Mouse (Mus musculus): ENCODE results near the gene Mrps27. TPM values are rescaled to one million over a fixed set of nuclear protein-coding genes. Genes with fewer than 3 reads are reported as not detected.

Gene Mrps27
- total RNA-seq, 2 experiments from 2014 or later: 25.2 to 26.0 TPM

DNA sequence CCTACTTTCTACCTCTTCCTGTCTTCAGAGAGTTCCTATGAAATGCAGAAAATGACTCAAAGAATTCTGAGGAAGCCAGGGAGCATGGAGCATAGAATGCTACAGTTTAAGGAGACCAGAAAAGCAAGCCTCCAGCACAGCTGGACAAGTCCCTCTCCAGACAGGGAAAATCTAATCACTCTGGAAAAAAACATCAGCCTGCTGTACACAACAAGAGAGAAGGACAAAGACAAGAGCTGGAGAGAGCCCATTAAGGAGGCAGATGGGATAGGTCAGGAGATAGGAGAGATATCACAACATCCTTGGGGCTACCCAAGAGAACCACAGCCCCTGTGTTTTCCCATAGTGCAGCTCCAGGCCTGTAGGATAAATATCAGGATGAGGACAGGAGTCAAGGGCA, 92.5 kb downstream of the Mrps27 start:
- DNase-seq (ENCODE audit: low spot score): no peak

DNA sequence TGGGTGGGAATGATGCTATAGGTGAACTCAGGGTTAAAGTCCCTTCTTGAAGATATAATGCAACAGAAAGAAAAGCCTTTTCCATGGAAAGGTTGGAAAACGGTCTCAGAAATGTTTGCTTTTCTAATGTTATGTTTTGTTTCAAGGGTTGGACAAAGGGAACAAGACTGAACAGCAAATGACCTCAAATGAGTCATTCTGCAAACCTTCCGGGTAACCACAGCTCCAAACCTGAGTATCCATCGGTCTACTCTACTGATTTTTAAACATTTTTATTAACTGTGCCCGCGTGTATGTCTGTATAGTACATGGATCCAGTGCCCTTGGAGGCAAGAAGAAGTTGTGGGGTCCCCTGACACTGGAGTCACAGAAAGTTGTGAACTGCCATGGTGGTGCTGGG, 94.8 kb downstream of the Mrps27 start:
- DNase-seq (ENCODE audit: low spot score): no peak

DNA sequence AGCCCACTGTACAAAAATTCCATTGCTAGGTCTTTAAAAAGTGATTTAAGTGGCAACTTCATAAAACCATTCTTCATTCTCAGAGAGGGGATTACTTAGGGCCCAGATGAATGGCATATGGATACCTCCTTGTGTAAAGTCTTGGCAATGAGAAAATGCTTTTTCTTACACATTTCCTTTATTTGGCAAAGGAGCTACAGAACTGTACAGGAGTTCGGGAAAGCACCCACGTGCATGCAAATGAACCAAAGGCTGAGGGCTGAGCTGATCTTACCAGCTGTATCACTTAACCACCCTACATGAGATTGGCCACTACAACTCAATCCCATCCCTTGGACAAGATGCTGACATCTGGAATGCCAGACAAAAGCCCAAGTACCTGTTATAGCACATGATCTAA, 95.6 kb downstream of the Mrps27 start:
- no peak for DNase-seq (ENCODE audit: low spot score)

DNA sequence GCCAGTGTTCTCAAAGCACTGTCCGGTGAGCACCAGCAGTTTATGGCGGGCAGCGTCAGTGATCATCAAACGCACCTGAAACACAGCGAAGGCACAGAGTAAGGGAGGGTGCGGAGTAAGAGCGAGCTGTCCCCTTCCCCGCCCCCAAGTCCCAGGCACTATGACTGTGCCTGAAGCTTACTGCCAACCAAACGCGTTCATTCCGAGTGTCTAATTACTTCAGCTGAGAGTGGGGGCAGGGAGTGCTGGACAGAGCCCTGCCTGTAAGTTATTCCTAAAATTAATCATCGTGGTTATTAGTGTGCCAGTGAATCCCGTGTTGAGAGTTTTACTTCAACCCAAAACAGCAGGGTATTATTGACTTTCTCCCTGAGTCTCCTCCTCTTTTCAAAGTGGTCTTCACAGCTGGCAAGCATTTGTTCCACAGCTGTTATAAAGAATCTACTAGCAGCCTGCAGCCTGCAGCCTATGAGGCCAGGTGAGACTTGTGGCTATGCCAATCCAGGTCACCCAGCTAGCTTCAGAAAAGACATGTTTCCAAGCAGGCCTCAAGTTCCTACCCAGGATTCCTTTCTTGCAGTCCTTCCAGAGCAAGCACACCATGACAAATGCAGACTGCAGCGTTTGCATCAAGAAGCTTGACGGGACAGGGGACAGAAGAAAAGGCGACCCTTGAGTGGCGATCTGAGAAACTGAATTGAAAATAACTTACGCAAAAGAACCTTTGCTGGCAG, 97.3 kb downstream of the Mrps27 start:
- DNase-seq (ENCODE audit: low spot score): peak; percentile 67

DNA sequence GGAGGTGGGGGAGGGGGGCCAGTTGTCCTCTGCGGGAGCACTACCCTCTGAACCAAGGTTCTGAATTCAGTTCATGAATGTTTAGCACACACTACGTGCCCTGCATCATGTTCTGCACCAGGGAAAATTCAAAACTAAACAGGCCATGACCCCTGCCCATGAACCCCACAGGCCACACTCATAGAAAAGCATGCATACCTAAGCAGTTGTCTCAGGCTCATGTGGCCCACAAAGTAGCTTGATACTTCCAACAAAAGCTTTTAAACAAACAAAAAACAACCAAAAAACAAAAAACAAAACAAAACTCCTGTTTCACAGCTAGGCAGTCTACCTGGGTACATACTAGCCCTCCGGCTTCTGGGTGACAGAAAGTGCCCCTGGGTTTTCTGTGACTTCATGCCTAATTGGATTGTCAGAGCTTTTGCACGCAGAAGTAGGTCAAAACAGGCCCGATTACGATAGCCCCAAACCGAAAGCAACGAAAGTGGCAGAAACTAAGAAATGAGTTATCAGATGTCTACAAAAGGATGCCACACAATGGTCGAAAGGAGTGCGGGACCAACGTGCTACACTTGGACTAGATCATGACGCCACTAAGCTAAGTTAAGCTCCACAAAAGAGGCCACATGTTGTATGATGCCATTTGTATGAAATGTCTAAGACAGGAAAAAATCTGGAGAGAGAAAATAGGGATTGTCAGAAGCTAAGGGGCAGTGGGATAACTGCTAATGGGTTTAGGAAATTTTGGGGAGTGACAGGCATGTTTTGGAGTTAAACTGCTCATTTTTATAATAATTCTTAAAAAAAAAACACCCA, 98.1 kb downstream of the Mrps27 start:
- no peak for DNase-seq (ENCODE audit: low spot score)

DNA sequence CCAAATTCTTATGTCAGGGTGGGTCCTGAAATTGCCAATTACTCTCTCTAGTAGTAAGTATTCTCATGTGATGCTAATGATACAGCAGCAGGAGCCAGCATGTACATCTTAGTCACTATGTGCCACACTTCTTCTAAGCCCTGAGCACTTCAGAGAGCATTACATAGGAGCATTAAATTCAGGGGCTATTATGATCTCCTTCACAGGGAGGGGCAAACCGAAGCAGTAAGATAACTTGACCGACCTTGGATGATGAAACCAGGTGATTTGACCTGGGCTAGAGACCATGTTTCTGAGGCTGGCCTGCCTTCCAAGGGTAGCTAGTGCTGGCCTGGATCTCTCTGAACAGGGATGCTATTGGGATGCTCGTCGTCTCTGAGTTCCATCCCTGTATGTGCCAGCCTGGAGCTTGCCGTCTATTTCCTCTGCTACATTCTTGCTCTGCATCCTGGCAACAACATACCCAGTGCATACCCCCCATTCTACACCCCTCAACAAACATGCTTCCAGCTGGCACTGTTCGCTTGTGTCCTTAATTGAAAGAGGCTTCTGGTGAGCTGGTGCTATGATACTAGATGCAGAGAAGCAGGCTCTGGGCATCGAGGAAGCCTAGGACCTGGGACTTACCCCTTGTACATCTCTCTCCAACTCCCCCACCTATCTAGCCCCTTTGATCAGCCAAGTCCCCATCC, 99.0 kb downstream of the Mrps27 start:
- DNase-seq (ENCODE audit: low spot score): no peak

DNA sequence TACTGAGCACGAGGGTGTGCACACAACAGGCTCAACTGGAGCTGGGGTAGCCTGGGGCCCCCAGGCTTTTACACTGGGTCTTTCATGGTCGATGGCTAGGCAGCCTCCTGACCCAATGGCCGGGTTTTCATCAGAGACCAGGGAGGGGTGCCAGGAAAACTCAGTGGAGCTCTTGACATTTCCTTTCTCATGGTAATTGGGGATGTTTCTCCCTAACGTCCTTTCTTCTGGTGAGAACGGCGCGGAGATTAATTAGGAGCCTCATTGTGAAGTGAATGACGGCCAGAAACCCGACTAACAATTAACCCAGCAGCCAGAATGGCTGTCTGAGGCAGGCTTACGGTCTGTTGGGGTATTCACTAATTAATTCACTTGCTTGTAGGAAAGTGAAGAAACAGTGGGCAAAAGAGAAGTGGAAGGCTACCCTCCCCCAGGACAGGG, 99.9 kb downstream of the Mrps27 start:
- no peak for DNase-seq (ENCODE audit: low spot score)

DNA sequence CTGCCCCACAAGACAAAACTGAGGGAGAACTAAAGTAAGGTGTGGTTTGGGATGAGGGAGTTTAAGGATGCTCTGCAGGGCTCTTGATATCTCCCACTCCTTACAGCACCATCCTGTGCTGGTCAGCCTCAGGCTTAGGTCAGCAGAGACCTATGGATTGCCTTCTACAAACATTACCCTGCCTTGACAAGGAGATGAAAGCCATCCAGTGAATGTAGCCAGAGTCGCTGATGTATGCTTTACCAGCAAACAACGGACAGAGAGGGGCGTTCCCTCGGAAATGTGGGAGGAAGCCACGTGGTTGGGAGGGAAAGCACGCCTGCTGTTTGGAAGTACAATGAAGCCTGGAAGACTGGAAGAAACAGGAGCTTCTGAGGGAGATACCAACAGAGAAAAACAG, 100.3 kb downstream of the Mrps27 start:
- DNase-seq (ENCODE audit: low spot score): no peak

DNA sequence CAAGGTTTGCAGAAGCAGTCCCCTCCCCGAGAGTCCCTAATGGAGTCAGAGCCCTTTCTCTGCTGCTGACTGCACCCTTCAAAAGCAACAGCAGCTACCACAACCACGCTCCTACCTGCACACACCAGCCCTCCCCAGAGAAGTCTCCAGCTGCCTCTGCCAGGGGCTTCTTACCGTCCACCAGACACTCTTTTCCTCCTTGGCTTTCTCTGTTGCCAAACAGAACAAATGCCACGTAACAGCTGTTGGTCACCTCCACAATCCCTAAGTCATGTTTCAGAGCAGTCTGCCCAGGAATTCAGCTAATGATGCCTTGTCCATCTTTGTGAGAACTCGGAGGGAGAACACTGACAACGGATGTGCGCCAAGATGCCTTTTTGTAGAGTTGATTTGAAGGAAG, 102.4 kb downstream of the Mrps27 start:
- no peak for DNase-seq (ENCODE audit: low spot score)

DNA sequence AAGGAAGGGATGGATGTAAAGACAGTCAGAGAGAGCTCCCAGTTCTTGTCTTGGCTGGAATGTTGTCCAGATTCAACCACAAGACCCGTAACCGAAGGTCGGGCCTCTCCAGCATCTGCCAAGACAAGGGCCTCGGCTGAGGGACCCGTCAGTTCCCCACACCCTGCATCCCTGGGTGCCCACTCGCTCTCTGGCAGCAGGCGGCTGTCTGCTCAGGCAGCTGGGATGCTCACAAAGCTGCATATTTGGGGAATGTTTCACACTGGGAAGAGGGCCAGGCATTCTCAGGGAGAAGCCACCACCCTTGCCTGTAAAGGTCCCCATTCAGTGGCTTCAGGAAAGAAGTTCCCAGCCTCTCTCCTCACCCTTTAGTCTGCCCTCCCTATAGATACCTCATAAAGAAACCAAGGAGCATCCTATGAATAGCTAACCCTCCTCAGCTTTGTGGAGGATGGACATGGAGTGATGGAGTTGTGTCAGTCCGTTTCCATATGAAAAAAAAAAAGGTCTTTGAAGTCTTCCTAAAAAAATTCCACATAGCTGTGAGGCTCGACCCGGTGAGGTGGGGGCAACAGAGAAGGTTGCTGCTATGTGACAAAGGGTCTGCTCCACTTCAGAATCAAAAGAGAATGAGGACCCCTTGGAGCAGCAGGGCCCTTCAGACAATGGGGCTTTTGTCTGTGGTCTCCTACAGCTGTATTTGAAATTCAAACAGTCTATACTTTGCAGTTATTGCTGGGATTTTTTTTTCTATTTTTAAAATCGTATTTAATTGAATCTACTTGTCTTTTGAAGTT, 103.0 kb downstream of the Mrps27 start:
- peak; percentile 50 for DNase-seq (ENCODE audit: low spot score)

DNA sequence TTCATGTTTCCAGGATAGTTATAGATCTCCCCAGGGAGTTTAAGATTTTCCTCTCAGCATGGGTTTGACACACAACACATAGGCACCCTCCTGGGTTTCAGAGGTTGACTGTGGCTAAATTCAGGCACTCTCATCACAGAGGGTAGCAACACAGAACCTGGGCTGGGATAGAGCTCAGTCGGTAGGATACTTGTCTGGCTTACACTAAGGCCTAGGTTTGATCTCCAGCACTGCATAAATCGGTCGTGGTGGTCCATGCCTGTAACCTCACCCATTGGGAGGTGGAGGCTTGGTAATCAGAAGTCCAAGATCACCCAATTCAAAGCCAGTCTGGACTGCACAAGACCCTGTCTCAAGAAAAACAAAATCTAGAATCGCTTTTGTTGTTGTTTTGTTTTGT, 103.7 kb downstream of the Mrps27 start:
- DNase-seq (ENCODE audit: low spot score): no peak

DNA sequence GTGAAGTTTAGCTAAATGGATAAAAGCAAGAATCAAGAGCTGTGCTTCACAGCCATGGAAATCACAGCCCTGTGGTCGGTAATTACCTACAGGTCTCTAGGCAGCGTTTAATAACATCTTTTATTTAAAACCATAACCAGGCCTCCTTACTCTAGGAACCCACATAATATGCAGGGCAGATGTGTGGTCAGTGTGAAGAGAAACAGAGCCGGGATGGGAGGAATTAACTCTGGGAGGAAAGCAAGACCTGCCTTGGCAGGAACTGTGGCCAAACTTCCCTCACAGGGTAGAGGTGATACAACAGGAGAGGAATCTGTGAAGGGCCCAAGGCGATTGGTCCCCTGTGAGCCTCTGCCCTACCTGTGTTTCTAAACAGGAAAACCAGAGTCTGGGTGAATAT, 105.0 kb downstream of the Mrps27 start:
- no peak for DNase-seq (ENCODE audit: low spot score)

DNA sequence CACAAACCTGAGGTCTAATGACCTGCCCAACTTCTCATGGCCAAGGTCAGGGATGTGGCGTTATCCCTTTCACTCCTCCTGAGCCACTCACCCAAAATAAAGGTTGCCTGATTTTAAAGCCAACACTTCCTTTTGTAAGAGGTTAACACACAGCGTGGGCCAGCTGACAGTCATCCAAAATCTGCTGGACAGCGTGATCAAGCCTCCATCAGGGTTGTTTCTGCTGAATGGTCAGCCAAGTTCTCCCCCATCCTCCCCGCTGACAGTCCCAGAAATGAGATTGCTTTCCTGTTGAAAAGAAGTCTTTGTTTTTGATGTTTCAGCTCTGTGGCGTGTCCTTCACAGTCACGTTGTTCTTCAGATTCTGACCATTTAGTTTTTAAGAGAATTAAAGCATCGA, 106.2 kb downstream of the Mrps27 start:
- no peak for DNase-seq (ENCODE audit: low spot score)

DNA sequence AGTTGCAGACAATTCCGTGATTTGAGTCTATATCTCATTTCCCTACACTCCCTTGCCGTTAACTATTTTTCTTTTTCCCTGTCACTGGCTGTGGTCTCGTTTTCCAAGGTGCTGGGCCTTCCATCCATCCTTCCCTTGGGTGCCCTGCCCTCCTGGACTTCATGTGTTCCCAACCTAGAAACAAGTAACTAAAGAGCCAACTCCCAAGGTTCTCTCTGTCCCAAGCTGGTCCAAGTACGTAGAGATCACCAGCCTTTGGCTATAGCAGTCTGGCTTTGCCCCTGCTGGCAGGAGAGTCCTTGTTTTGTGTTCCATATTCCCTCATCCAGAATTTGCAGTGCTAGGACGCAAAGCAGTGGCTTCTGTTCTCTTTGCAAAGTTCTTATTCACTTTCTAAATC, 106.7 kb downstream of the Mrps27 start:
- no peak for DNase-seq (ENCODE audit: low spot score)

DNA sequence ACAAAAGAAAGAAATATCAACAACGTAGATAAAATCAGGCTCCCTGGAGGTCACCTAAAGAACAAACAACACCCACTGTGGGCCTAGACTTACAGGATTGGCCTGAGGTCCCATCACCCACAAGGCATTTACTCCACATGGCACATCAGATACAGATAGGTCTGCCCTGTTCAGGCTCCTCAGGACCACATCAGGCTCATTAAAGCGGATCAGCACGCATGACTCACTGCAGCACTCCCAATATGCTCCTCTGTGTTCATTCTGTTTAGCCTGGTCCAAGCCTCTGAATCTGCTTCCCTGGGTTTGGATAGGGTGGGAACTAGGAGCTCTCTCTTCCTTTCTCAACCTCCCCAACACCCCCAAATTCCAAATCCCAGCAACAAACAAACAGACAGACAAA, 107.9 kb downstream of the Mrps27 start:
- no peak for DNase-seq (ENCODE audit: low spot score)

DNA sequence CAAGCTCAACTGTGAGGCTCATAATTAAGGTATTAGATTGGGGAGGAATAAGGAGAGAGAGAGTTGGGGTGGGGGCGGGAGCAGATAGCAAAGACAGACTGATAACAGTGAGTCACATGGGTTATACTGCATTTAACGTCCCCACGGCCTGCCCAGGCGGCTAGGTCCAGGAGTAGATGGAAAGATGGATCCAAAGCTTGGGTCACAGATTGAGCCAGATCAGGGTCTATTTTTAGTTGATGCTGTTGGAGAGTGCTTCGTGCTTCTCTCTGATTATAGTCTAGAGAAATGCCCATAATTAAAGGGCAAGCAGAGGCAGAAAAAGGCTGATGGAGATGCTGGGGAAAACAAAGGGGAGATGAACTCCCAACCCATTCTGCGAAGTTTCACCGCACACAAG, 110.4 kb downstream of the Mrps27 start:
- DNase-seq (ENCODE audit: low spot score): no peak

DNA sequence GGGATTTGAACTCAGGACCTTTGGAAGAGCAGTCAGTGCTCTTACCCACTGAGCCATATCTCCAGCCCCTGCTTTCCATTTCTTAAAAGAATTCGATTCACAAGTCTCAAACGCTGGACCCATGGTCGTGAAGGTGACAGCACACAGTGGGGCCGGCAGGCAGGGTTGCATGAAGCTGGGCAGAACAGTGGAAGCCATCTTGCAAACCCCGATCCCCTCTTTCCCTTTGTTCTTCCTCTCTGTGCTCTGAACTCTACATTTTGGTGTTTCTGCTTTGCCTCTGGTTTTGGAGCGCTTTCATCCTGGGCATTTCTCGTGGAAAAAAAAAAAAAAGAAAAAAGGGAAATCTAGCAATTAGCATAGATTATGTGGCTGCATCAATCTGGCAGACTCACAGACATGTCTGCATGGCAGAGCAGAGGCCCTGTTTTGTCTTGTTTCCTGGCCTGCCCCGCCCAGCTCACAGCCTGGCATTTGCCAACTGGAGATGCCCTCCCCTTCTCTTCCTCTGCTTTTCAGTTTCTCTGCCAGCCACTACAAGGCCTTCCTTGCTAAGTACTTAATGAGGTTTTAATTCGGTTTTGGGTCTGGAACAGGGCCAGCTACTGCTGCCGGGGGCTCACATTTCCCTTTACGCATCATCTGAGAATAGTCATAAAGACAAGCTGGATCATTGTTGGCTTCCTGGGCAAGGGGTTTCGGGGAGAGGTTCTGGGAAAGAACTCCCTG, 114.2 kb downstream of the Mrps27 start:
- DNase-seq (ENCODE audit: low spot score): no peak

DNA sequence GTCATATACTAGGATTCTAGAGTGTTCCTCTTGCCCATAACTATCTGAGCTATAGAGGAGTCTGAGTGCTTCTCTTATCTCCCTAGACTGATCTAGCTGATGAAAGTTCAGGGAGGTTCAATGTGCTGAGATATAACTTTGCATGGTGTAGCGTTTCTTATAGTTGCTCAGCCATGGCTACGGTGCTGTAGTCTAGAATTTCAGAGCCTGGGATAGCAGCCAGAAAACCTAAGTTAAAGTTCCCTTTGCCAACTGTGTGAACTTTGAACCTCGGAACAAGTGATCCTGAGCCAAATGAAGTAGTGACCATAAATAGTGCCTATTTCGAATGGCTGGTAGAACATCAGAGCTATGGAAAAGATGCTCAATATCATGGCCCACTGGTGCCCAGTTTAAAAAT, 115.0 kb downstream of the Mrps27 start:
- DNase-seq (ENCODE audit: low spot score): peak; percentile 75

DNA sequence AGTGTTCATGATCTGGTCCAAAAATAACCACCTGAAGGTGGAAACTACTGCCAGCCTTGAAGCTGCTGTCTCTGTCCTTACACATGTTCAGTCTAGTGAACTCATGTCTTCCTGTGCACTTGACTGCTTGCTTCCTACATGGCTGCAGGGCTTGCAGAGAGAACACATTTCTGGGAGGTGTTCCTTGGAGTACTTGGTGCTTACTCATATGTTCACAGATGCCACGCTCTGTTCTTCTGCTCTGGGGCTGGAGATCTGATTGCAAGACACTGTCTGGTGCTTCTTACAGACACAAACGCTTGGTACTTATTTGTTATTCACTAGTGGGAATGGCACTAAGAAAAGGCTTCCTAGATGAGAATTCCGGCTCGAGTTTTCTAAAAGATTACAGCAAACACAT, 117.3 kb downstream of the Mrps27 start:
- no peak for DNase-seq (ENCODE audit: low spot score)

DNA sequence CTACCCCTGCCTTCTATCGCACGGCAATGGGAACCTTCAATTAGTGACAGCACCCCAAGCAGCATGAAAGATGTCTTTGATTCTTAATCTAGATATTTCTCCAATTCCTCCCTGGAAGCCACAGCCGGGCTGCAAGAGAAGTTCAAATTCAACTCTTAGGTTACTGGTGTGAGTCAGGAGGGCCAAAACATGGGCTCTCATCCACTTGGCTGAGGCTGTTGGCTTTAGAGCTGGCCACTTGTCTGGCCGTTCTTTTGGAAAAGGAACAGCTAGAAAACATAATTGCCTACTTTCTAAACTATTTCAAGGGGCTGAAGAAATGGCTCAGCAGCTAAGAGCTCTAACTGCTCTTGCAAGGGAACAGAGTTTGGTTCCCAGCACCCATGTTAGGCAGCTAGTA, 120.0 kb downstream of the Mrps27 start:
- DNase-seq (ENCODE audit: low spot score): peak; percentile 73

Data from gastrocnemius, adult 18-20 months (tissue).